Comparison of ENCODE assay signal across 8 mouse cellular contexts in the genomic region with DNA sequence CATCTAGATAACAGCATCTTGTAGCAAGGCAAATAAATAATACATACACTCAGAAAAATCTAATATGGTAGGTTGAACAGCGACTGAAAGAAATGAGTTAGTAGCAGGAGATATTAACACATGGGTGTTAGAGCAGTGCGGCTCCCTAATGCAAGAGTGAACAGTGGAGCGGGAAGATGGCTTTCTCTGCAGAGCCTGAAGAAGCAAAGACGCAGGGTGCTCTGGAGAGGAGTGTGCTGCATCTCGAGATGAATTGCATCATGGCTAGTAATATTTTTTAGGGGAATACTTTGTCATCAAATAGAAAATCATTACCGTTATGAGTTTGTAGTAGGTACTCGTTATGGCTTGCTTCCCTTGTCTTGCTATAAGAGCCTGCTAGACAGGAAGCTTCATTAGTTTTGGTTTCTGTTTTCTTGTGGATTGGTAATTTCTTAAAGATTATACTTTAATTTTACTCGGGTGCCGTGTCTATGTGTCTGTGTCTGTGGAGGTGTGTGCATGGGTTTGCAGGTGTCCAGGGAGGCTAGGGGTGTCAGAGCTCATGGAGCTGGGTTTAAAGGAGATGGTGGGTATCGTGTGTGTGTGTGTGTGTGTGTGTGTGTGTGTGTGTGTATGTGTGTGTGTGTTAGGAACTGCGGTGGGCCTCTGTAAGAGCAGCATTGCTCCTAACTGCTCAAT. TPM values are rescaled to one million over a fixed set of nuclear protein-coding genes. Genes with fewer than 3 reads are reported as not detected.
DNase-seq lines count a peak whose midpoint lies in the region; ATAC-seq and TF ChIP-seq lines count a peak whose summit lies in the region.

No protein-coding gene starts in this region.

- H3K27me3 ChIP-seq in kidney, adult 2 months (replicated peaks; ENCODE audit: control insufficient read depth, insufficient read depth, low read length): no peaks in the 10 kb centered on the region
- H3K27me3 ChIP-seq in neural tube, embryonic 13.5 days: no peaks in the 10 kb centered on the region

- 70% methylated on average over 11 of the region's 11 CpGs for WGBS in kidney, adult 2 months
- 59% methylated on average over 11 of the region's 11 CpGs for WGBS in neural tube, embryonic 13.5 days

- DNase-seq in kidney, adult 2 months: peak; percentile 21
- DNase-seq in kidney, adult 18-20 months: no peak
- DNase-seq in induced T-regulatory cell, adult 2 months (ENCODE audit: low read depth): peak; percentile 83
- DNase-seq in heart, adult 9 months (ENCODE audit: low spot score in 2 of 2): no peak
- no peak for DNase-seq in frontal cortex, postnatal 36 days (ENCODE audit: low spot score in 2 of 2)
- no peak for DNase-seq in adrenal gland, postnatal 14 days

- peak; percentile 58; the same call in 1 of the 2 replicates for ATAC-seq in neural tube, embryonic 13.5 days (ENCODE audit: low read depth)

- no peak for TF ChIP-seq POLR2A in kidney, adult 2 months (IDR thresholded peaks at IDR 0.05; ENCODE audit: low read depth, low read length)
- no peak for TF ChIP-seq POLR2A in bone marrow macrophage, adult 2 months (IDR thresholded peaks at IDR 0.05; ENCODE audit: borderline replicate concordance, low read depth, low read length)

- no peak overlapping the region for H3K27ac ChIP-seq in kidney, adult 2 months (ENCODE audit: insufficient read depth, low read depth, low read length)
- no peak overlapping the region for H3K27ac ChIP-seq in bone marrow macrophage, adult 2 months (ENCODE audit: insufficient read depth, low read depth, low read length)
- peak overlapping the region; percentile 79 for H3K27ac ChIP-seq in neural tube, embryonic 13.5 days (replicated peaks)

- H3K9me3 ChIP-seq in neural tube, embryonic 13.5 days: no peaks in the 10 kb centered on the region

- peak overlapping the region; percentile 36; the same call in 1 of the 2 replicates for H3K9ac ChIP-seq in neural tube, embryonic 13.5 days

- no peak for TF ChIP-seq CTCF in kidney, adult 2 months (conservative IDR thresholded peaks at IDR 0.05; ENCODE audit: insufficient read depth, insufficient read length, low read depth, low read length)
- TF ChIP-seq CTCF in bone marrow macrophage, adult 2 months (IDR thresholded peaks at IDR 0.05; ENCODE audit: low read depth, low read length): no peak

- peak overlapping the region; percentile 43; the same call in 1 of the 2 replicates for H3K4me3 ChIP-seq in kidney, adult 2 months (ENCODE audit: insufficient read depth, low read depth, low read length)
- peak overlapping the region; percentile 55 for H3K4me3 ChIP-seq in bone marrow macrophage, adult 2 months (ENCODE audit: insufficient read depth, low read length)
- peak overlapping the region; percentile 16; the same call in 1 of the 2 replicates for H3K4me3 ChIP-seq in neural tube, embryonic 13.5 days

- peak overlapping the region; percentile 47 for H3K4me2 ChIP-seq in neural tube, embryonic 13.5 days

- peaks cover 5% of the 10 kb centered on the region; the same call in 1 of the 2 replicates for H3K4me1 ChIP-seq in kidney, adult 2 months (ENCODE audit: control insufficient read depth, insufficient read depth, low read length)
- peaks cover 36% of the 10 kb centered on the region for H3K4me1 ChIP-seq in bone marrow macrophage, adult 2 months (ENCODE audit: control insufficient read depth, insufficient read depth, low read length)
- H3K4me1 ChIP-seq in neural tube, embryonic 13.5 days (replicated peaks): peaks cover 54% of the 10 kb centered on the region

- H3K36me3 ChIP-seq in kidney, adult 2 months (ENCODE audit: control insufficient read depth, insufficient read depth, low read length): no peaks in the 10 kb centered on the region
- no peaks in the 10 kb centered on the region for H3K36me3 ChIP-seq in neural tube, embryonic 13.5 days

RNA-seq across cellular contexts. Expression of a gene that starts 51.8 kb away (rescaled TPM):
- polyA plus RNA-seq in kidney, adult 2 months (2012; rRNA removed): 15.6 and 17.8 TPM in 2 replicates
- 14.3 and 24.2 TPM in 2 replicates for polyA plus RNA-seq in bone marrow macrophage, adult 2 months (2012; ENCODE audit: insufficient read depth, insufficient read length, missing spikeins)
- polyA plus RNA-seq in neural tube, embryonic 13.5 days (2015; fragmentation: Nextera tagmentation; extraction: Ambion mirVana): 16.7 and 20.6 TPM in 2 replicates
- 27.1 and 29.1 TPM in 2 replicates for total RNA-seq in adrenal gland, postnatal 14 days (2021)

Comparison
In these comparisons a context has a peak if more than half of its experiments do, and no peak if none do; other contexts are left out.
1. DNase-seq: peak in kidney, adult 2 months (single experiment) and induced T-regulatory cell, adult 2 months (single experiment); none in kidney, adult 18-20 months (single experiment), heart, adult 9 months (0 of 2), frontal cortex, postnatal 36 days (0 of 2) and adrenal gland, postnatal 14 days (single experiment).
2. Peak in every context shown above with its lines, with median percentiles within 50 percentile points of each other: H3K4me3 ChIP-seq.